Mouse (Mus musculus): Measurements from ENCODE around the gene Cx3cl1.
A peak's percentile ranks its signal among the peaks of the same experiment; 100 is the strongest.

Gene Cx3cl1

GRCm38 (mm10) chr8:94803551-94803950, 31.7 kb downstream of the Cx3cl1 start:
- no peak for DNase-seq

GRCm38 (mm10) chr8:94804546-94805340, 32.9 kb downstream of the Cx3cl1 start:
- DNase-seq = no peak

GRCm38 (mm10) chr8:94805811-94806210, 34.0 kb downstream of the Cx3cl1 start:
- DNase-seq = no peak

DNA sequence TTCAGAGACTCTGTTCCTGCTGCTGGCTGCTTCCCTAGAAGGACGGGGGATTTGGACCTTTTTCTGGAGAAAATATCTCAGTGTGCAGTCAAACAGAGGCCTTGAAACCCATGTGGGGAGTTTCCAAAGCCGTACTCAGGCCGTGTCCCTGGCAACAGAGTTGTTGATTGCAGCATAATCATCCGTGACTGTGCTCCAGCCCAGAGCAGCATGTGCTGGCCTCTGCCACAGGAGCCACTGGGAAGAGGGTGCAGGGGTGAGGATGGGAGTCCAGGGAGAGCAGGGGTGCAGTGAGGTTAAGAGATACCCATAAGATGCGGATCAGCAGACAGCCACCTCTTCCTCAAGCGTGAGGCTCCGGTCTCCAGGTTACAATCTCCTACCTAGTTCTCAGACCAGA, 35.7 kb downstream of the Cx3cl1 start:
- DNase-seq = no peak

DNA sequence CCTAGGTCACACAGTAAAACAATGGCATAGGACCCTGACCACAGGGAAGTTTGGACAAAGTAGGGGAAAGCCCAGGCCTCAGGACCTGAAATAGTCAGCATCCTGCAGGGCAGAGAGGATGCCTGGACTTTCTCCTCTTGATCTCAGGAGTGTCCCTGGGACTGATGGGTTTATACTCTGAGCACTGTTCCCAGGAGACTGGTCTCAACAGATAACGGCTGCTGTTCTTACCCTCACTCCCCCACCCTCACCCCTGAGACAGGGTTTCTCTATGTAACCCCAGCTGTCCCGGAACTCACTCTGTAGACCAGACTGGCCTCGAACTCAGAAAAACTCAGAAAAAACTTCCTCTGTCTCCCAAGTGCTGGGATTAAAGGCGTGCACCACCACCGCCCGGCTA, 36.6 kb downstream of the Cx3cl1 start:
- DNase-seq = no peak

DNA sequence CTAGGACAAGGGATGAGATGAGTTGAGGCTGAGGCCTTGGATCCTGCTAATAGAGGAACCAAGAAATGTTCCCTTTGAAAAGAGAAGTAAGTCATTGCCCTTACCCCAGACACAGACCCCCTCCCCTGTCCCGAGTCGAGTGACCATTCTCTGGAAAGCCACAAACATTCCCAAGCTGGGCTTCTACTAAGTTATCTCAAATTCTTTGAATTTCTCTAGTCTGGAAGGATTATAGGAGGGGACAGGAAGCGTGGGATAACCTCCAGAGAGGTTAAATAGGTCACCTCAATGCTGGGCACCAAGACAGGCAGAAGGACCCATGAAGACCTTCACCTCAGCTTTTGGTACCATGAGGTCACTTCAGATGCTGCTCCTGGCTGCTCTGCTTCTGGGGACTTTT, 38.3 kb downstream of the Cx3cl1 start, which contains the start of gene Ccl17:
Gene Ccl17, plus strand, starts transcription at position 301 of the 400 bp plus-strand sequence.
- DNase-seq = no peak

DNA sequence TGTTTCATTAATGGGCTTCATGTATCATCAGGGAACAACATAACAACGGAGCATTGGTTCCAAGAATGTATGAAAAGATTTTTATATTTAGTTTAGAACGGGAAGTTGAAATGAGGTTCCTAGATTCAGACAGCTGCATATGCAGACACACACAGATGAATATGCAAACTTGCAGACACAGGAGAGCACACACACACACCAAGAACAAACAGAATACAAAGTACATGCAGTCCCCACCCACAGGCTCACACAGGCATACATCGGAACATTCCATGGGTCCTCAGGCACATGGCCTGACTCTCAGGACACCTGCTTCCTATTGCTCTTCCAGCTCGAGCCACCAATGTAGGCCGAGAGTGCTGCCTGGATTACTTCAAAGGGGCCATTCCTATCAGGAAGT, 39.0 kb downstream of the Cx3cl1 start:
- DNase-seq = no peak

DNA sequence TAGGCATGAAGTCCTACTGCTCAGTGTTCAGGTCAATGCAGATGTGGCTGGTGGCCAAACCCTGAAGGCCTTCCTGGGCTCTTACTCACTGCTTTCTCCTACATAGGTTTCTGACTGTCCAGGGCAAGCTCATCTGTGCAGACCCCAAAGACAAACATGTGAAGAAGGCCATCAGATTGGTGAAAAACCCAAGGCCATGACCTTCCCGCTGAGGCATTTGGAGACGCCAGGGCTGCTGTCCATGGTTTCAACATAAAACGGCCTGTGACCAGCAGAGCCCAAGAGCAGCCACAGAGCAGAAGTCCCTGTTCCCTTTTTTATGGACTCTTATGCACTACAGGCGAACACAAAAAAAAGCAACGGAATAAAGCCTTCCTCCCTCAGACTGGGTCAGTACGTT, 39.8 kb downstream of the Cx3cl1 start:
- no peak for DNase-seq

GRCm38 (mm10) chr8:94812645-94813098, 40.9 kb downstream of the Cx3cl1 start:
- DNase-seq = peak; percentile 91

DNA sequence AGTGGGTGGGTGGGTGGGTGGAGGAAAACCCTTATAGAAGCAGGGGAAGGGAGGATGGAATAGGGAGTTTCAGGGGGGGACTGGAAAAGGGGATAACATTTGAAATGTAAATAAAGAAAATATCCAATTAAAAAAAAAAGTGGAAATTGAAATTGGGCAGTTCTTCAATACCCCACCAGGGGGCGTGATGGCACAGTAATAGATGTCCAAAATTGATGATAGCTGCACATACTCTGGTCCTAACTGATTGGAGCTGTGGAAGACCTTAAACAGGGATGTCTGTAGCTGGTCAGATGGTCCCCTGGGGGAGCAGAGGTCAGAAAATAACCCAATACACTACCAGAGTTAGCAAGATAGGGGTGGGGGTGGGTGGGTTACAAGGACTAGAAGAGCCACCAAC, 42.7 kb downstream of the Cx3cl1 start:
- peak; percentile 30 for DNase-seq

GRCm38 (mm10) chr8:94817933-94818332, 46.1 kb downstream of the Cx3cl1 start:
- DNase-seq = no peak

DNA sequence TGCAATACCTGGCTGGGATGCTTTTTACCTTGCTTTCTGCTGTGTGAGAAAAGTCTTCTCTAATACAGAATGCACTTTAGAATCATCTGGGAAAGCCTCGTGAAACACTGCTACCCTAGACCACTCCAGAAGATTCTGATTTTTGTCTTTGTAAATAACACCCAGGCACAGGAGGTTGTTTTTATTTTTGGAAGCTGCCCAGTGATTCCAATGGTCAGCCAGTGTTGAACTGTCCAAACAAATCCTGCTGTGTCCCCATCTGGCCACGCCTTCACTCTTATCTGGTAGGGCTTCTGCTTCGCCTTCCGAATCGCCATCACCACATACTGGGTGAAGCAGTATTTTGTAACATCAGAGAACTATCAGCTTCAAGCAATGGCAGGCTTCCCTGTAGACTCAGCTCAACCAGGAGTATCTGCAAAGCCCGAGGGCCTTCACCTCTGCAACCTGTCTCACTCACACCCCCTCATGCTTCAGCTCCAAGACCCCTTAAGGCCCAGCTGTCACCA, 47.9 kb downstream of the Cx3cl1 start:
- no peak for DNase-seq

GRCm38 (mm10) chr8:94820553-94820952, 48.7 kb downstream of the Cx3cl1 start:
- peak; percentile 51 for DNase-seq

DNA sequence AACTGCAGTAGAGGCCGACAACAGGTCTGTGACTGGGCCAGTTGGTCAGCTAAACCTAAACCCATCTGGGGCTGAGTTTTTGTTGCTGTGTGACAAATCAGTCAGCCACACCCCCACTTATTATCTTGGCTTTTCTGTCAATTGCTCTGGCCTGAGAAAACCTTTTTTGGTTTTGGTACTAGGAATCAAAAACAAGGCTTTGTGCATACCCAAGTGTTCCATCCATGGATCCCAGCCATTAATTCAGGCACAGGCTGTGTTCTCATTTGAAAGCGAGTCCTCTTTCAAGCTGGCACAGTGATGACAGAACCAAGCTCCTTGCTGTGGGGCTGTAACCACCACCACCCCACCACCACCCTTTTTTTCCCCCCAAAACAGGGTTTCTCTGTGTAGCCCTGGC, 49.6 kb downstream of the Cx3cl1 start:
- no peak for DNase-seq

GRCm38 (mm10) chr8:94822637-94823560, 51.1 kb downstream of the Cx3cl1 start:
- DNase-seq = peak; percentile 73

DNA sequence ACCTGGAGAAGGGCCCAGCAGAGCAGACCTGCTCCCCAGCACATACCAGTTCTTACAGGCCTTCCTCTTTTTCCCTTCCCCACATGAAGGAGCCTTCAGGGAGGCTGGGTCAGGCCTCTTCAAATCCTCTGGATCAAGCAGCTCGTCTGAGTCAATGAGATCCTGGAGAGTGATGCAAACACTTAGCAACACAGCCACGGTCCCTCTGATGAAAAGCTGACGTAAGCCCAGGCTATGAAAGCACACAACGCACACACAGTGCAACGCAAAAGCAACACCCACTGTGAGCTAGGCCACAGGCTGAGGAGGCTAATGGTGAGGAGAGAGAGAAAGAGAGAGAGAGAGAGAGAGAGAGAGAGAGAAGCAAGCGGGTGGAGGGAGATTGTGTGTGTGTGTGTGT, 53.4 kb downstream of the Cx3cl1 start:
- DNase-seq = no peak

DNA sequence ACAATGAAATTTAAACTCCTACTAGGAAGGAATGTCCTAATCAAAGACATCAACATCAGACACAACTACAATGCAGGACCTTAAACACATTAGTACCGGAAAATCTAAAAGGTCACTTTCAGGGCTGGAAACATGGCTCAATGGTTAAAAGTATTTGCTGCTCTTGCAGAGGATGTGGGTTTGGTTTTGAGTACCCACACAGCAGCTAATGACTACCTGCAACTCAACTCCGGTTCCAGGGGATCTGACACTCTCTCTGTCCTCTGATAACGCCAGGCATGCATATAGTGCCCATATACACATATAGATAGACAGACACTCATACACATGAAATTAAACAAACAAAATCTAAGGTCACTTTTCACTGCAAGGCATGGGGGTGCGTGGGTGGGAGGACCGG, 54.4 kb downstream of the Cx3cl1 start:
- DNase-seq = no peak

GRCm38 (mm10) chr8:94828284-94828683, 56.5 kb downstream of the Cx3cl1 start:
- DNase-seq = no peak
